Mouse (Mus musculus): ENCODE measurements around the gene Mrps15. TPM values are rescaled to one million over a fixed set of nuclear protein-coding genes. Genes with fewer than 3 reads are reported as not detected.
A peak's percentile ranks its signal among the peaks of the same experiment; 100 is the strongest.

Mrps15 gene
- 125 and 139 TPM in 2 replicates for polyA plus RNA-seq (2014; fragmentation: Nextera tagmentation; extraction: Ambion mirVana)

DNA sequence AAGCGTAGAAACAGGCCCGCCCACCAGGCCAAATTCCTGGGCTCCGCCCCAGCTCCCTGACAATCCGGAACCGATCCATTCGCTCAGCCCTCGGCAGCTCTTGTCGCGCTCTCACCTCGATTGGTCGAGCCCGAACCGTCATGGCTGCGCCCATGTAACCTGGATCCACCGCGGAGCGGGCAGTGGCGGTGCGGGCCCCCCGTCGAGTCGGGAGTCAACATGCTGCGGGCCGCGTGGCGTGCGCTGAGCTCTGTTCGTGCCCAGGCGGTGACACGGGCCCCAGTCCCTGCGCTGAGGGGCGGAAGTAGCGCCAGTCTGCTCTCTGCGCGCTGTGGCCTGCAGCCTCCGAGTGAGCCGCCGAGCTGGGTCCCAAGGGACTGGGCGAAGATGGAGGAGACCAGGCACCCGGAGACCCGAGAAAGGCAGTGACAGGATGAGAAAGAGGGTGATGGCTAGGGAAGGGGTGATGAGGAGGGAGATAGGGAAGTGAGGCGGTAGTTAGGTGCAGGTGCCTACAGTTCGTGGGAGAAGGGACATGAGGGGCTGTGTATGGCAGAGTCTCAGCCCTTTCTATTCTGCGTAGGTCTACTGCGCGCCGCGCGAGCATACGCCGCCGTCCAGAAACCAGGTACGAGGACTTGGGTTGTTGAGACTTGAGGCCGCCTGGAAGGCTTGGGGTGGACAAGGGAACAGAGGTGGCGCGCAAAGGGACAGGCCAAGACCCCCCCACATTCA is at the start of gene Mrps15:
Gene Mrps15, plus strand, starts transcription at position 75 of the 735 bp plus-strand sequence.
- H3K9me3 ChIP-seq (ENCODE audit: control insufficient read depth, low read length), result no peaks in the 10 kb centered on the region
- peak; percentile 94 for DNase-seq
- WGBS, result under 1% methylated on average over 56 of the region's 56 CpGs

DNA sequence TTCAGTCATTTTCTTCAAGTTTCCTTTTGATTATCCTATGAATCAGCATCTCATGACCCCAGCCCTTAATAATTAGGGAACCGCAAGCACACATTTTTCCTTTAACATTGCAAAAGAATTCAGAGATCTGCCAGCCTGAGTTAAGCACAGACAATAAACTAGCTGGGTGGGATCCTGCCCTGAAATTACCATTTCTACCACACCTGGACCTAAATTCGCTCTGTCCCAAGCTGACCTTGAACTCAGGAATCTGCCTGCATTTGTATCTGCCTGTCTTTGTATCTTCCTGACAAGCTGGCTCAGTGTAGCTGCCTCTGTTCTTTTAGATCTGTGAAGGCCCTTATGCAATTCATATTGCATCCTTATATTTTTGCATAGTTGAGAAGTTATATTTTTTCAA is 48.9 kb upstream of the Mrps15 start:
- Histone ChIP-seq H3K4me1 (ENCODE audit: control insufficient read depth, insufficient read depth, low read length) (no peaks in the 10 kb centered on the region), H3K9ac (replicated peaks; ENCODE audit: low read length) (no peak overlapping the region), H3K4me3 (replicated peaks; ENCODE audit: low read depth, low read length) (no peak overlapping the region), H3K27me3 (ENCODE audit: control insufficient read depth, insufficient read depth, low read length) (no peaks in the 10 kb centered on the region), H3K4me2 (ENCODE audit: low read length) (no peak overlapping the region), H3K9me3 (ENCODE audit: control insufficient read depth, low read length) (peaks cover 13% of the 10 kb centered on the region; the same call in 1 of the 2 replicates), H3K27ac (replicated peaks; ENCODE audit: low read depth, low read length) (no peak overlapping the region), H3K36me3 (ENCODE audit: control insufficient read depth, insufficient read depth, low read length) (no peaks in the 10 kb centered on the region)
- DNase-seq (no peak), ATAC-seq (ENCODE audit: low FRiP score, low TSS enrichment) (no peak)
- 90% methylated on average over 2 of the region's 2 CpGs for WGBS

More for the DNA sequence above, at the start of gene Mrps15:
- Histone ChIP-seq H3K36me3 (ENCODE audit: control insufficient read depth, insufficient read depth, low read length) (peaks cover 21% of the 10 kb centered on the region), H3K27me3 (ENCODE audit: control insufficient read depth, insufficient read depth, low read length) (no peaks in the 10 kb centered on the region), H3K4me2 (ENCODE audit: low read length) (peak within 1 kb of the TSS; percentile 92), H3K4me1 (ENCODE audit: control insufficient read depth, insufficient read depth, low read length) (peaks cover 11% of the 10 kb centered on the region; the same call in 1 of the 2 replicates), H3K9ac (replicated peaks; ENCODE audit: low read length) (peak within 1 kb of the TSS; percentile 70), H3K4me3 (replicated peaks; ENCODE audit: low read depth, low read length) (peak within 1 kb of the TSS; percentile 95), H3K27ac (replicated peaks; ENCODE audit: low read depth, low read length) (peak within 1 kb of the TSS; percentile 74)
- peak; percentile 92 for ATAC-seq (ENCODE audit: low FRiP score, low TSS enrichment)

DNA sequence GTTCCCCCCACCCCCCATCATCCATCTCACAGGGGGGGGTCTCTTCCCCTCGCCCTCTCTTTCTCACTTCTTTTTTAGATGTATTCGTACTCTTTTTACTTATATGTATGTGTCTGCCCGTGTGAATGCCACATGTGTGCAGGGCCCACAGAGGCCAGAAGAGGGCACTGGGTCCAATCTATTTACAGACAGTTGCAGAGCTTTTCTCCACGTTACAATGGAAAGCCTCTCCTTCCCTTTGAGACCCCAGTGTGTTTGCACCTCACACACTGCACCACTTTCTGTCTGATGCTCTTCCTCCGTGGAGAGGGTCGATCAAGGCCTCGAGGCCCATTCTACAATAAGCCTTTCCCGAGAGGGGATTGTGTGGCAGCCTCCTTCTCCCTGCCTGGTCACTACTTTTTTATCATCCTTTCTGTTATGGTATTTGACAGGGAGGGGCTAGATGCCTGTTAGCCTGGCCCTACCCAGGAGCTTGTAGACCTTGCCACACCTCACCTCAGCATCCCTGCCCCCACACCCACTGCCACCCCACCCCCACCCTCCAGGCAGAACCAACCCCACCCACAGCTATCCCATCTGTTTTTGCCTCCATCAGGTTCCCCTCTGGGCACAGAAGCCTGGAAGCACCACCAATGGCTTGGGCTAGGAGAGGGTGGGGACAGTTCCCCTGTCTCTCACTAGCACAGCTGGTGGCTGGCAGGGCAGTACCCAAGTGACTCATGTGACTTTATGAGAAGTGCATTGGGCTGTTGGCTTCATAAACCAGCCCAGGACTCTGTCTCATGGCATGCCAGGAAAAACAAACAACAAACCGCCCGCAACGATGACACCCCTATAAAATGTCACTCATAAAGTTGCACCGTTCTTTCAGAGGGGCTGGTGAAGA is 45.2 kb upstream of the Mrps15 start:
- Histone ChIP-seq H3K4me2 (ENCODE audit: low read length) (no peak overlapping the region), H3K36me3 (ENCODE audit: control insufficient read depth, insufficient read depth, low read length) (no peaks in the 10 kb centered on the region), H3K4me1 (ENCODE audit: control insufficient read depth, insufficient read depth, low read length) (no peaks in the 10 kb centered on the region), H3K4me3 (replicated peaks; ENCODE audit: low read depth, low read length) (no peak overlapping the region), H3K9ac (replicated peaks; ENCODE audit: low read length) (no peak overlapping the region), H3K27me3 (ENCODE audit: control insufficient read depth, insufficient read depth, low read length) (no peaks in the 10 kb centered on the region), H3K27ac (replicated peaks; ENCODE audit: low read depth, low read length) (no peak overlapping the region), H3K9me3 (ENCODE audit: control insufficient read depth, low read length) (peaks cover 13% of the 10 kb centered on the region; the same call in 1 of the 2 replicates)
- no peak for DNase-seq
- ATAC-seq (ENCODE audit: low FRiP score, low TSS enrichment), result no peak
- 92% methylated on average over 12 of the region's 12 CpGs for WGBS

DNA sequence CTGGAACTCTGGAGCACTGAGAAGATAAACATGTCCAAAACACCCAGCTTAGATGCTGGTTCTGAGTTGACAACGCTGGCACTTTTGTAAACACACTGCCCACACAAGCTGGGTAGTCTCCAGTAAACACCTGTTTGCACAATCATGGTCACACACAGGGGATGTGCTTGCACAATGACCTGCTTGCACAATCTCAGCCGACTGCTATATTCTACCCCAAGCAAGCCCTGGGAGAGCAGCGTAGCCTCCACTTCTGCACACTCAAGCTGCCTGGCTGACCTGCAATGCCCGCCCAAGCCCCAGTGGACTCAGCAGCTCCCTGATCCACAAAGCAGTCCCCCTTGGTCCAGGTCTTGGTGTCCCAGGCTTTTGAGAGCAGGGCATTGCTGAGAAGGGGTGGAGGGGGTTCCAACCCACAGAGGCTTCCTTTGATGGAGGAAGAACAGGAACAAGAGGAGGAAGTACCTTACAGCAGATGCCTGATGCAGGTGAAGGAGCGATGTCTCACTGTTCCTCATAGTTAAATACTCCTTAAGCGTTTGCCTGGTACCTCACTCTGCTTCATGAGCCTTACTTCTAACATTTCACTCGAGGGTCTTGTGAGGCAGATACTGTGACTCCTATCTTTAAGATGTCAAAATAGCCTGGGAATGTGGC is 28.9 kb upstream of the Mrps15 start:
- ATAC-seq (ENCODE audit: low FRiP score, low TSS enrichment) (no peak), DNase-seq (no peak)
- WGBS, result 86% methylated on average over 7 of the region's 7 CpGs
- Histone ChIP-seq H3K9ac (replicated peaks; ENCODE audit: low read length) (no peak overlapping the region), H3K4me1 (ENCODE audit: control insufficient read depth, insufficient read depth, low read length) (no peaks in the 10 kb centered on the region), H3K27ac (replicated peaks; ENCODE audit: low read depth, low read length) (no peak overlapping the region), H3K36me3 (ENCODE audit: control insufficient read depth, insufficient read depth, low read length) (no peaks in the 10 kb centered on the region), H3K9me3 (ENCODE audit: control insufficient read depth, low read length) (no peaks in the 10 kb centered on the region), H3K27me3 (ENCODE audit: control insufficient read depth, insufficient read depth, low read length) (no peaks in the 10 kb centered on the region), H3K4me2 (ENCODE audit: low read length) (no peak overlapping the region), H3K4me3 (replicated peaks; ENCODE audit: low read depth, low read length) (no peak overlapping the region)

DNA sequence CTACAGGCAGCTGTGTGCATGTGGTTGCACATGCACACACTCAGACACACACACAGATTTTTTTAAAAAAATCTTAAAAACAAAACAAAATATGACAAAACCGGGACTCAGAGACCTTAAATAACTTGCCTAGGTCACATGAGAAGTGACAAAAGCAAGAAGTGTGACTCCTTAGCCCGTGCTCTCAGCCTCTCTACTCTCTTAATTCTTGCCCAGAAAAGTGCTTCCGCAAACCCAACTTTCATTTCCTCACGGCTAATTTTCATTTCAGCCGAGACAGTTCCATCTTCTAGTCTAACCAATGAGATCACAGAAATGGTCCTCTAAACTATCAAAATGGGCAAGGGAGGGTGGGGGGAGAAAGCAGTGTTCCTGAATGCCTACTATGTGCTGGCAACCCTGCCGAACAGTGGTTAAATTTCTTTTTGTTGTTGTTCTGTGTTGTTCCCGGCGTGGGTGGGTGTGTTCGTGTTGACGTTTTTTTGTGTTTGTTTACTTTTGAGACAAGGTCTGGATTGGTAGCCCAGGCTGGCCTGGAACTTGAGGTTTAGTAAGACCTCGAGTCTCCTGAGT is 27.7 kb upstream of the Mrps15 start:
- Histone ChIP-seq H3K27me3 (ENCODE audit: control insufficient read depth, insufficient read depth, low read length) (no peaks in the 10 kb centered on the region), H3K4me1 (ENCODE audit: control insufficient read depth, insufficient read depth, low read length) (no peaks in the 10 kb centered on the region), H3K4me3 (replicated peaks; ENCODE audit: low read depth, low read length) (no peak overlapping the region), H3K27ac (replicated peaks; ENCODE audit: low read depth, low read length) (no peak overlapping the region), H3K4me2 (ENCODE audit: low read length) (no peak overlapping the region), H3K36me3 (ENCODE audit: control insufficient read depth, insufficient read depth, low read length) (no peaks in the 10 kb centered on the region), H3K9ac (replicated peaks; ENCODE audit: low read length) (no peak overlapping the region), H3K9me3 (ENCODE audit: control insufficient read depth, low read length) (no peaks in the 10 kb centered on the region)
- no peak for DNase-seq
- WGBS, result 81% methylated on average over 11 of the region's 11 CpGs
- ATAC-seq (ENCODE audit: low FRiP score, low TSS enrichment), result no peak

DNA sequence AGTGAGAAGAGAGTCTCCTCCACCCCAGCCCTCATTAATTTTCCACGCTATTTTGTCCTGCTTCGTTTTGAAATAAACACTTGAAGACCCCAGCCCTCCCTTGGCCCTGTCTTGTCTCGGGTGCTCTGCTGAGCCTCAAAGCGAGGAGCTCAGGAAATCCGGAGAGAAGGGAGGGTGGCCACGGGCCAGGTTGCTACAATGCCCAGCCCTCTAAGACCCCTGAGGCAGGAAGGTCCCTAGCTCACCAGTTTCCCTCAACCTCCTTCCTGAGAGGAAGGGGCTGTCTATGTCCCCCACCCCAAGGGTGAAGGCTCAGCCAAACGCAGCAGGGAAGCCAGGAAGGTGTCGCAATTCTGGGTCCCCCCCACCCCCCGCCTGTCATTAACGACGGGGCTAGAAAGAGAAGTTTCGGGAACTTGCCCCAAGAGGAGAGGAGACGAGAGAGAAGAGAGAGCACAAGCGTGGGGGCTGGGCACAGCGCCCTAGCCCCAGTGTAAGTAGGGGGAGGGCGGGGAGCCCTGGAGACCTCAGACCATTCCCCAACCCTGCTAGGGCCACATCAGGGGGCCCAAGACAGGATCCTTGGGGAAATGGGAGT is 22.3 kb upstream of the Mrps15 start, which contains the start of gene Csf3r:
Gene Csf3r, plus strand, starts transcription at position 248 of the 598 bp plus-strand sequence.
- WGBS, result 69% methylated on average over 16 of the region's 16 CpGs
- no peak within 1 kb of the TSS for H3K4me2 ChIP-seq (ENCODE audit: low read length)
- H3K9me3 ChIP-seq (ENCODE audit: control insufficient read depth, low read length), result no peaks in the 10 kb centered on the region
- ATAC-seq (ENCODE audit: low FRiP score, low TSS enrichment), result no peak
- no peak within 1 kb of the TSS for H3K9ac ChIP-seq (replicated peaks; ENCODE audit: low read length)
- H3K4me1 ChIP-seq (ENCODE audit: control insufficient read depth, insufficient read depth, low read length), result no peaks in the 10 kb centered on the region
- H3K27ac ChIP-seq (replicated peaks; ENCODE audit: low read depth, low read length), result no peak within 1 kb of the TSS
- no peak for DNase-seq
- H3K4me3 ChIP-seq (replicated peaks; ENCODE audit: low read depth, low read length), result no peak within 1 kb of the TSS
- no peaks in the 10 kb centered on the region for H3K27me3 ChIP-seq (ENCODE audit: control insufficient read depth, insufficient read depth, low read length)
- no peaks in the 10 kb centered on the region for H3K36me3 ChIP-seq (ENCODE audit: control insufficient read depth, insufficient read depth, low read length)

DNA sequence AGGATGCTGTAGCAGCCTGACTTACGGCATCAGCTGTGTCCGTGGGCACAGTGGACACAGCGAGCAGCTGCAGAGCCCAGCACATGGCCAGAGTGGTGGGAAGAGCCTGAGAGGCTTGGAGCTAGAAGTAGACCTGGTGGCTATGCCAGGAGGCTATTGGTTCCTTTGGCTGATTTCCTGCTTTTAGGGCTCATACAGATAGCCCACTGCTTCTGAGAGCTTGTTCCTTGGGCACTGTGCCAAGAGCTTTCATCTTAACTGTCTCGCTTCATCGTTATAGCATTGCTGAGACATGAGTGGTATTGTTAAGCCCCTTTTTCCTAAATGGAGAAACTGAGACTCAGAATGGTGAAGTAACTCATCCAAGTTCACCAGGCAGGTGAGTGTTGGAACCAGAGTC is 20.9 kb upstream of the Mrps15 start:
- Histone ChIP-seq H3K9ac (replicated peaks; ENCODE audit: low read length) (no peak overlapping the region), H3K27me3 (ENCODE audit: control insufficient read depth, insufficient read depth, low read length) (no peaks in the 10 kb centered on the region), H3K4me2 (ENCODE audit: low read length) (no peak overlapping the region), H3K27ac (replicated peaks; ENCODE audit: low read depth, low read length) (no peak overlapping the region), H3K4me1 (ENCODE audit: control insufficient read depth, insufficient read depth, low read length) (no peaks in the 10 kb centered on the region), H3K4me3 (replicated peaks; ENCODE audit: low read depth, low read length) (no peak overlapping the region), H3K36me3 (ENCODE audit: control insufficient read depth, insufficient read depth, low read length) (no peaks in the 10 kb centered on the region), H3K9me3 (ENCODE audit: control insufficient read depth, low read length) (no peaks in the 10 kb centered on the region)
- WGBS, result 81% methylated on average over 5 of the region's 5 CpGs
- no peak for ATAC-seq (ENCODE audit: low FRiP score, low TSS enrichment)
- peak; percentile 18 for DNase-seq

DNA sequence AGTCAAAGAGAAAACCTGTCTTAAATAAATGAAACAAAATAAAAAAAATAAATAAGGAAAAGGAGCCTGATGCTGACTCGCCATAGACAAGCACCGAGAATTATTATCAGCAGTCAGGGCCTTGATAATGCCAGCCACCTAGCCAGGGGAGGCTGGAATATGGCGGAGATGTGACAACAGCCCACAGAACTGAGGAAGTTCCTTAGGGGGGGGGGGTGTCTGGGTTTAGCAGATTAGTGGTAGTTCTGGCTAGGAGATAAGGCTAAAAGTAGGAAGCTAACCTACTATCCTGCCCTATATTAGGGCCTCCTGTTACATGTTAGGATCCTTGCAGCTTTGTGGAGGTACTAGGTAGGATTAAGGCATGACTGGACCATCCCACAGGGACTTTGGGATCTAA is 18.7 kb upstream of the Mrps15 start:
- Histone ChIP-seq H3K4me1 (ENCODE audit: control insufficient read depth, insufficient read depth, low read length) (no peaks in the 10 kb centered on the region), H3K4me3 (replicated peaks; ENCODE audit: low read depth, low read length) (no peak overlapping the region), H3K9me3 (ENCODE audit: control insufficient read depth, low read length) (no peaks in the 10 kb centered on the region), H3K27me3 (ENCODE audit: control insufficient read depth, insufficient read depth, low read length) (no peaks in the 10 kb centered on the region), H3K4me2 (ENCODE audit: low read length) (no peak overlapping the region), H3K27ac (replicated peaks; ENCODE audit: low read depth, low read length) (no peak overlapping the region), H3K36me3 (ENCODE audit: control insufficient read depth, insufficient read depth, low read length) (no peaks in the 10 kb centered on the region), H3K9ac (replicated peaks; ENCODE audit: low read length) (no peak overlapping the region)
- 88% methylated on average over 3 of the region's 3 CpGs for WGBS
- DNase-seq (no peak), ATAC-seq (ENCODE audit: low FRiP score, low TSS enrichment) (no peak)
